Mouse (Mus musculus): Measurements from ENCODE around the gene Zdhhc14. TPM values are rescaled to one million over a fixed set of nuclear protein-coding genes. Genes with fewer than 3 reads are reported as not detected.
A peak's percentile ranks its signal among the peaks of the same experiment; 100 is the strongest.

Gene Zdhhc14
- total RNA-seq (2014; fragmentation: Nextera tagmentation) (4.9 and 21.4 TPM in 2 replicates), total RNA-seq (2017) (1.1 and 1.3 TPM in 2 replicates), polyA plus RNA-seq (2012) (7.3 and 9.1 TPM in 2 replicates)

GRCm38 (mm10) chr17:5491801-5492745, at the start of gene Zdhhc14:
Zdhhc14 (plus strand) TSS chr17:5492557.
- TF ChIP-seq CTCF (IDR thresholded peaks at IDR 0.05; ENCODE audit: low read depth, low read length) (no peak), GATA2 (IDR thresholded peaks at IDR 0.05; ENCODE audit: borderline replicate concordance, low read depth, low read length) (no peak), GATA1 (IDR thresholded peaks at IDR 0.05; ENCODE audit: borderline replicate concordance, low read length) (no peak)
- ATAC-seq (ENCODE audit: extremely low read depth, insufficient number of reproducible peaks, low FRiP score, poor library complexity, severe bottlenecking), result peak; percentile 67
- Histone ChIP-seq H3K4me3 (ENCODE audit: low read depth, low read length) (peak within 1 kb of the TSS; percentile 85), H3K36me3 (replicated peaks) (peaks cover 24% of the 10 kb centered on the region), H3K9me3 (replicated peaks) (no peaks in the 10 kb centered on the region), H3K27me3 (ENCODE audit: insufficient read depth, low read length) (no peaks in the 10 kb centered on the region), H3K4me1 (ENCODE audit: insufficient read depth, low read depth, low read length) (peaks cover 79% of the 10 kb centered on the region)
- DNase-seq (ENCODE audit: low spot score), result peak; percentile 86

GRCm38 (mm10) chr17:5443260-5443659, 49.1 kb upstream of the Zdhhc14 start:
- Histone ChIP-seq H3K36me3 (replicated peaks) (peaks cover 5% of the 10 kb centered on the region), H3K4me1 (ENCODE audit: insufficient read depth, low read depth, low read length) (peaks cover 15% of the 10 kb centered on the region), H3K4me3 (ENCODE audit: low read depth, low read length) (no peak overlapping the region), H3K27me3 (ENCODE audit: insufficient read depth, low read length) (peaks cover 17% of the 10 kb centered on the region), H3K9me3 (replicated peaks) (0 out of 2 replicates have a peak, but pooled peaks cover 2% of the 10 kb centered on the region)
- no peak for ATAC-seq (ENCODE audit: extremely low read depth, insufficient number of reproducible peaks, low FRiP score, poor library complexity, severe bottlenecking)
- DNase-seq (ENCODE audit: low spot score), result no peak
- TF ChIP-seq CTCF (IDR thresholded peaks at IDR 0.05; ENCODE audit: low read depth, low read length), result no peak
- no peak for TF ChIP-seq TAL1 (conservative IDR thresholded peaks at IDR 0.05; ENCODE audit: low read depth, low read length)
- no peak for TF ChIP-seq GATA1 (IDR thresholded peaks at IDR 0.05; ENCODE audit: borderline replicate concordance, low read length)
- no peak for TF ChIP-seq POLR2AphosphoS5 (IDR thresholded peaks at IDR 0.05; ENCODE audit: insufficient replicate concordance, low read depth, low read length)
- no peak for TF ChIP-seq GATA2 (IDR thresholded peaks at IDR 0.05; ENCODE audit: borderline replicate concordance, low read depth, low read length)

DNA sequence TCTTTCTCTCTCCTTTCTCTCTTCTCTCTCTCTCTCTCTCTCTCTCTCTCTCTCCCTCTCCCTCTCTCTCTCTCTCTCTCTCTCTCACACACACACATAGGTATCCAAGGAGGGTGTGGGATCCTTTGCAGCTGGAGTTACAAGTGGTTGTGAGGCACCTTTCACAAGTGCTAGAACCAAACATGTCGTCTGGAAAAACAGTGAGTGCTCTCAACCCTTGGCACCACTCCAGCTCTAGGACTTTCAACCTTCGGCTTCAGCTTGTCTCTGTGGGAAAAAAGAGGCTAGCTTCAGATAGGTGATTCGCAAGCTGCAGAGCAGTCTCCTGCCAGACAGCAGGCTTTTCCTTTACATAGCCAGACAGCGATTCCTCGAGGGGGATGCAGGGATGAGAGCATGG, 48.6 kb upstream of the Zdhhc14 start:
- no peak for ATAC-seq (ENCODE audit: extremely low read depth, insufficient number of reproducible peaks, low FRiP score, poor library complexity, severe bottlenecking)

DNA sequence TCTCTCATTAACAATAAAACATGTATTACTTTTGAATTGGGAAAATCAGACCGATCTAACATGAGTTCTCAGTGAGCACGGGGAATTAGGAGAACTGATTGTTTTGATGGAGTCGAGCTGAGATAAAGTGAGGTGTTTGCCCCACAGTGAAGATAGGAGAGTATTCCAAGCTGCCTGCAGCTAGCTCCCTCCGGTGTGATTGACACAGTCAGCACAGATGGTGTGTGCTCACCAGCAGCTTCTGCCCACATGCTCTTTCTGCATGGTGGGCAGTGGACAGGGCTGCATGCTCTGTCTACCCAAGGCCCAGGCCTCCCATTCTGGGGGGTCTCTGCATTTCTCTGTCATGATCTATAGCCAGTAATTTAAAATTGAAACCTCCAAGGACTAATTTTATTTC, 38.7 kb upstream of the Zdhhc14 start:
- Histone ChIP-seq H3K36me3 (replicated peaks) (no peaks in the 10 kb centered on the region), H3K4me1 (ENCODE audit: insufficient read depth, low read depth, low read length) (peaks cover 3% of the 10 kb centered on the region; the same call in 1 of the 2 replicates), H3K27me3 (ENCODE audit: insufficient read depth, low read length) (peaks cover 64% of the 10 kb centered on the region), H3K9me3 (replicated peaks) (no peaks in the 10 kb centered on the region), H3K4me3 (ENCODE audit: low read depth, low read length) (no peak overlapping the region)
- no peak for DNase-seq (ENCODE audit: low spot score)
- no peak for ATAC-seq (ENCODE audit: extremely low read depth, insufficient number of reproducible peaks, low FRiP score, poor library complexity, severe bottlenecking)
- no peak for TF ChIP-seq GATA2 (IDR thresholded peaks at IDR 0.05; ENCODE audit: borderline replicate concordance, low read depth, low read length)
- TF ChIP-seq TAL1 (conservative IDR thresholded peaks at IDR 0.05; ENCODE audit: low read depth, low read length), result no peak
- TF ChIP-seq GATA1 (IDR thresholded peaks at IDR 0.05; ENCODE audit: borderline replicate concordance, low read length), result no peak
- TF ChIP-seq POLR2AphosphoS5 (IDR thresholded peaks at IDR 0.05; ENCODE audit: insufficient replicate concordance, low read depth, low read length), result no peak
- TF ChIP-seq CTCF (IDR thresholded peaks at IDR 0.05; ENCODE audit: low read depth, low read length), result no peak

More for the DNA sequence above, 48.6 kb upstream of the Zdhhc14 start:
- H3K9me3 ChIP-seq (replicated peaks), result 0 out of 2 replicates have a peak, but pooled peaks cover 2% of the 10 kb centered on the region
- peaks cover 22% of the 10 kb centered on the region for H3K27me3 ChIP-seq (ENCODE audit: insufficient read depth, low read length)
- no peak overlapping the region for H3K4me3 ChIP-seq (ENCODE audit: low read depth, low read length)
- H3K4me1 ChIP-seq (ENCODE audit: insufficient read depth, low read depth, low read length), result peaks cover 11% of the 10 kb centered on the region
- peaks cover 1% of the 10 kb centered on the region for H3K36me3 ChIP-seq (replicated peaks)
- TF ChIP-seq GATA1 (IDR thresholded peaks at IDR 0.05; ENCODE audit: borderline replicate concordance, low read length) (no peak), GATA2 (IDR thresholded peaks at IDR 0.05; ENCODE audit: borderline replicate concordance, low read depth, low read length) (no peak), CTCF (IDR thresholded peaks at IDR 0.05; ENCODE audit: low read depth, low read length) (no peak), POLR2AphosphoS5 (IDR thresholded peaks at IDR 0.05; ENCODE audit: insufficient replicate concordance, low read depth, low read length) (no peak), TAL1 (conservative IDR thresholded peaks at IDR 0.05; ENCODE audit: low read depth, low read length) (no peak)
- DNase-seq (ENCODE audit: low spot score), result no peak

- TF ChIP-seq POLR2AphosphoS5 (IDR thresholded peaks at IDR 0.05; ENCODE audit: insufficient replicate concordance, low read depth, low read length) (no peak), CTCF (IDR thresholded peaks at IDR 0.05; ENCODE audit: low read depth, low read length) (no peak), TAL1 (conservative IDR thresholded peaks at IDR 0.05; ENCODE audit: low read depth, low read length) (no peak), GATA2 (IDR thresholded peaks at IDR 0.05; ENCODE audit: borderline replicate concordance, low read depth, low read length) (no peak), GATA1 (IDR thresholded peaks at IDR 0.05; ENCODE audit: borderline replicate concordance, low read length) (no peak)
- ATAC-seq (ENCODE audit: extremely low read depth, insufficient number of reproducible peaks, low FRiP score, poor library complexity, severe bottlenecking) (no peak), DNase-seq (ENCODE audit: low spot score) (no peak)
- peaks cover 31% of the 10 kb centered on the region for H3K27me3 ChIP-seq (ENCODE audit: insufficient read depth, low read length)
- no peak overlapping the region; the same call in 1 of the 2 replicates for H3K4me3 ChIP-seq (ENCODE audit: low read depth, low read length)
- H3K9me3 ChIP-seq (replicated peaks), result no peaks in the 10 kb centered on the region
- no peaks in the 10 kb centered on the region for H3K36me3 ChIP-seq (replicated peaks)
- no peaks in the 10 kb centered on the region for H3K4me1 ChIP-seq (ENCODE audit: insufficient read depth, low read depth, low read length)
These were observed 28.4 kb upstream of the Zdhhc14 start for GRCm38 (mm10) chr17:5463912-5464311.

GRCm38 (mm10) chr17:5466736-5467135, 25.6 kb upstream of the Zdhhc14 start:
- H3K4me3 ChIP-seq (ENCODE audit: low read depth, low read length), result no peak overlapping the region
- no peak for DNase-seq (ENCODE audit: low spot score)
- ATAC-seq (ENCODE audit: extremely low read depth, insufficient number of reproducible peaks, low FRiP score, poor library complexity, severe bottlenecking), result no peak
- peaks cover 34% of the 10 kb centered on the region for H3K27me3 ChIP-seq (ENCODE audit: insufficient read depth, low read length)
- H3K9me3 ChIP-seq (replicated peaks), result no peaks in the 10 kb centered on the region
- TF ChIP-seq TAL1 (conservative IDR thresholded peaks at IDR 0.05; ENCODE audit: low read depth, low read length), result no peak
- TF ChIP-seq POLR2AphosphoS5 (IDR thresholded peaks at IDR 0.05; ENCODE audit: insufficient replicate concordance, low read depth, low read length), result no peak
- no peak for TF ChIP-seq GATA1 (IDR thresholded peaks at IDR 0.05; ENCODE audit: borderline replicate concordance, low read length)
- TF ChIP-seq GATA2 (IDR thresholded peaks at IDR 0.05; ENCODE audit: borderline replicate concordance, low read depth, low read length), result no peak
- no peak for TF ChIP-seq CTCF (IDR thresholded peaks at IDR 0.05; ENCODE audit: low read depth, low read length)
- H3K36me3 ChIP-seq (replicated peaks), result no peaks in the 10 kb centered on the region
- peaks cover 6% of the 10 kb centered on the region for H3K4me1 ChIP-seq (ENCODE audit: insufficient read depth, low read depth, low read length)

Measured in G1E (cell line).